Mouse (Mus musculus): Measurements from ENCODE around the gene Reln.

GRCm38 (mm10) chr5:21944579-21944978, 399.9 kb downstream of the Reln start:
- TF ChIP-seq POLR2A (IDR thresholded peaks at IDR 0.05; ENCODE audit: insufficient read depth, low read depth, low read length) = no peak
- no peak for TF ChIP-seq CTCF (IDR thresholded peaks at IDR 0.05; ENCODE audit: insufficient read depth, low read depth, low read length)
